In the genomic region with DNA sequence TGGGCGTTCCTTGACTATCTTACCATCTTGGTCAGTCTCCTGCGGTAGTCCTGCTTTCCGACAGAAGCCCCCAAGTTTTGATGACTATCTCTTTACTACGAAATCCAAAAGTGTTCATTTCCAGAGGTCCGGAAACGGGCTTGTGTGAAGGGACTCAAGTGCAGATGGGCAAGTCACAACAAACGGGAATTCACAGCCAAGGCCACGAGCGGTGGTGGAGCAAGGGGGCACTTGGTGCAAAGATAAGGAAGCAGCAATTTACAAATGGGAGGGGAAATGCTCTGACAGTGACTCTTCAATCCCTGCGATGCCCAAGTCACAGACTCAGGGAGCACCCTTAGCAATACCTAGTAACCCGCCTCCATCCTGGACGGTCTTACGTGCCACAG, we compare ENCODE assay signal across 8 mouse cellular contexts. TPM values are rescaled to one million over a fixed set of nuclear protein-coding genes. Genes with fewer than 3 reads are reported as not detected.
A peak's percentile ranks its signal among the peaks of the same experiment; 100 is the strongest.
DNase-seq lines count a peak whose midpoint lies in the region; ATAC-seq and TF ChIP-seq lines count a peak whose summit lies in the region.

No protein-coding gene starts in this region.

- H3K9me3 ChIP-seq in heart, postnatal 0 days (replicated peaks; ENCODE audit: control insufficient read depth, low read length), result no peaks in the 10 kb centered on the region
- H3K9me3 ChIP-seq in hindbrain, embryonic 12.5 days (replicated peaks), result no peaks in the 10 kb centered on the region
- no peaks in the 10 kb centered on the region for H3K9me3 ChIP-seq in midbrain, embryonic 10.5 days (replicated peaks)

- TF ChIP-seq EP300 in heart, postnatal 0 days (IDR thresholded peaks at IDR 0.05; ENCODE audit: low read depth), result no peak

- TF ChIP-seq POLR2A in bone marrow, adult 2 months (IDR thresholded peaks at IDR 0.05; ENCODE audit: borderline replicate concordance, control insufficient read depth, low read depth, low read length), result no peak

- H3K4me2 ChIP-seq in heart, postnatal 0 days (ENCODE audit: low read depth, low read length), result peak overlapping the region; percentile 77
- peak overlapping the region; percentile 87 for H3K4me2 ChIP-seq in hindbrain, embryonic 12.5 days (replicated peaks)

- H3K4me1 ChIP-seq in heart, postnatal 0 days (ENCODE audit: control insufficient read depth, insufficient read depth), result peaks cover 20% of the 10 kb centered on the region
- peaks cover 2% of the 10 kb centered on the region; the same call in 1 of the 2 replicates for H3K4me1 ChIP-seq in bone marrow, adult 2 months (ENCODE audit: control insufficient read depth, insufficient read depth, low read length)
- H3K4me1 ChIP-seq in hindbrain, embryonic 12.5 days, result peaks cover 53% of the 10 kb centered on the region
- peaks cover 66% of the 10 kb centered on the region for H3K4me1 ChIP-seq in midbrain, embryonic 10.5 days

- peak overlapping the region; percentile 64 for H3K9ac ChIP-seq in heart, postnatal 0 days (replicated peaks; ENCODE audit: low read depth, low read length)
- peak overlapping the region; percentile 49 for H3K9ac ChIP-seq in hindbrain, embryonic 12.5 days

- TF ChIP-seq CTCF in heart, postnatal 0 days (IDR thresholded peaks at IDR 0.05; ENCODE audit: low read depth), result no peak
- no peak for TF ChIP-seq CTCF in bone marrow, adult 2 months (IDR thresholded peaks at IDR 0.05; ENCODE audit: control insufficient read depth, insufficient read depth, low read length)

- 7% methylated on average over 13 of the region's 13 CpGs for WGBS in heart, postnatal 0 days
- 14% methylated on average over 13 of the region's 13 CpGs for WGBS in bone marrow, adult 2 months
- WGBS in hindbrain, embryonic 12.5 days, result 14% methylated on average over 13 of the region's 13 CpGs
- 11% methylated on average over 13 of the region's 13 CpGs for WGBS in midbrain, embryonic 10.5 days

- intact Hi-C loops in heart, postnatal 25 days (cut with DNase I), result loop anchor here (2.0 kb wide), 1 partner anchor 33 kb away; a partner anchor contains a TSS

- H3K27ac ChIP-seq in heart, postnatal 0 days (ENCODE audit: low read depth), result peak overlapping the region; percentile 93
- H3K27ac ChIP-seq in bone marrow, adult 2 months (ENCODE audit: control insufficient read depth, insufficient read depth, low read depth, low read length, poor library complexity), result peak overlapping the region; percentile 48
- H3K27ac ChIP-seq in hindbrain, embryonic 12.5 days, result peak overlapping the region; percentile 83
- peak overlapping the region; percentile 95 for H3K27ac ChIP-seq in midbrain, embryonic 10.5 days (replicated peaks)

- peak; percentile 32 for DNase-seq in heart, postnatal 0 days (ENCODE audit: low spot score)
- DNase-seq in heart, postnatal 25 days (ENCODE audit: low spot score), result no peak
- no peak for DNase-seq in midbrain, embryonic 10.5 days (ENCODE audit: low spot score)
- DNase-seq in gastrocnemius, postnatal 4 days (ENCODE audit: low spot score in 2 of 2), result no peak
- DNase-seq in adrenal gland, adult 2 months, result no peak
- no peak for DNase-seq in spleen, adult 12 weeks (ENCODE audit: low spot score)

- H3K27me3 ChIP-seq in heart, postnatal 0 days (ENCODE audit: control insufficient read depth, insufficient read depth, low read length), result no peaks in the 10 kb centered on the region
- H3K27me3 ChIP-seq in hindbrain, embryonic 12.5 days, result no peaks in the 10 kb centered on the region
- peaks cover 4% of the 10 kb centered on the region; the same call in 1 of the 2 replicates for H3K27me3 ChIP-seq in midbrain, embryonic 10.5 days (ENCODE audit: low read depth, poor library complexity, severe bottlenecking)

- ATAC-seq in heart, postnatal 0 days (ENCODE audit: insufficient read depth, low read depth), result no peak
- ATAC-seq in hindbrain, embryonic 12.5 days (ENCODE audit: low FRiP score), result peak; percentile 4

- peak overlapping the region; percentile 65 for H3K4me3 ChIP-seq in heart, postnatal 0 days (ENCODE audit: low read depth, low read length)
- H3K4me3 ChIP-seq in bone marrow, adult 2 months (replicated peaks; ENCODE audit: control insufficient read depth, low read depth, low read length), result peak overlapping the region; percentile 73
- peak overlapping the region; percentile 79 for H3K4me3 ChIP-seq in hindbrain, embryonic 12.5 days
- H3K4me3 ChIP-seq in midbrain, embryonic 10.5 days, result peak overlapping the region; percentile 88

- H3K36me3 ChIP-seq in heart, postnatal 0 days (replicated peaks; ENCODE audit: control insufficient read depth, insufficient read depth, low read length), result peaks cover 19% of the 10 kb centered on the region
- H3K36me3 ChIP-seq in hindbrain, embryonic 12.5 days, result peaks cover 22% of the 10 kb centered on the region
- peaks cover 31% of the 10 kb centered on the region for H3K36me3 ChIP-seq in midbrain, embryonic 10.5 days

RNA-seq across cellular contexts. Expression of a gene that starts 2.8 kb away (rescaled TPM):
- 4.1 and 5.5 TPM in 2 replicates for total RNA-seq in heart, postnatal 0 days (2014; rRNA removed; ENCODE audit: low replicate concordance)
- 3.8 and 3.9 TPM in 2 replicates for polyA plus RNA-seq in heart, postnatal 0 days (2015; fragmentation: Nextera tagmentation; extraction: Ambion mirVana)
- total RNA-seq in heart, postnatal 25 days (2021), result 1 to 10 TPM in 1 of 2 experiments, under 1 TPM in 1; 0.49 to 2.0 TPM
- 0.25 TPM in 1 of 2 replicates, not detected in the other for polyA plus RNA-seq in bone marrow, adult 2 months (2011; ENCODE audit: insufficient read depth, insufficient read length, low replicate concordance, missing spikeins)
- polyA plus RNA-seq in hindbrain, embryonic 12.5 days (2016; fragmentation: Nextera tagmentation; extraction: Ambion mirVana), result 8.5 and 10.6 TPM in 2 replicates
- 9.9 and 10.9 TPM in 2 replicates for polyA plus RNA-seq in midbrain, embryonic 10.5 days (2016; fragmentation: Nextera tagmentation; extraction: Ambion mirVana)
- total RNA-seq in gastrocnemius, postnatal 4 days (2021), result 10 to 100 TPM; 12.1 to 12.5 TPM
- total RNA-seq in adrenal gland, adult 2 months (2021), result 1 to 10 TPM; 1.1 to 1.3 TPM
- 1.7 and 2.8 TPM in 2 replicates for polyA plus RNA-seq in adrenal gland, adult 2 months (2012; rRNA removed)

RNA-seq across cellular contexts. Expression of a gene that starts 3.7 kb away (rescaled TPM):
- total RNA-seq in heart, postnatal 0 days (2014; rRNA removed; ENCODE audit: low replicate concordance), result 962 and 1,127 TPM in 2 replicates
- polyA plus RNA-seq in heart, postnatal 0 days (2015; fragmentation: Nextera tagmentation; extraction: Ambion mirVana), result 998 and 1,009 TPM in 2 replicates
- 1,000 to 10,000 TPM; 1,437 to 1,441 TPM for total RNA-seq in heart, postnatal 25 days (2021)
- 109 and 134 TPM in 2 replicates for polyA plus RNA-seq in bone marrow, adult 2 months (2011; ENCODE audit: insufficient read depth, insufficient read length, low replicate concordance, missing spikeins)
- 209 and 227 TPM in 2 replicates for polyA plus RNA-seq in hindbrain, embryonic 12.5 days (2016; fragmentation: Nextera tagmentation; extraction: Ambion mirVana)
- polyA plus RNA-seq in midbrain, embryonic 10.5 days (2016; fragmentation: Nextera tagmentation; extraction: Ambion mirVana), result 267 and 268 TPM in 2 replicates
- 100 to 1,000 TPM; 471 to 503 TPM for total RNA-seq in gastrocnemius, postnatal 4 days (2021)
- 100 to 1,000 TPM; 558 to 829 TPM for total RNA-seq in adrenal gland, adult 2 months (2021)
- 210 and 224 TPM in 2 replicates for polyA plus RNA-seq in adrenal gland, adult 2 months (2012; rRNA removed)

RNA-seq across cellular contexts. Expression of a gene that starts 13.3 kb away (rescaled TPM):
- total RNA-seq in heart, postnatal 0 days (2014; rRNA removed; ENCODE audit: low replicate concordance), result 22.7 and 60.5 TPM in 2 replicates
- 24.6 TPM in 2 replicates for polyA plus RNA-seq in heart, postnatal 0 days (2015; fragmentation: Nextera tagmentation; extraction: Ambion mirVana)
- 10 to 100 TPM; 11.0 to 12.9 TPM for total RNA-seq in heart, postnatal 25 days (2021)
- polyA plus RNA-seq in bone marrow, adult 2 months (2011; ENCODE audit: insufficient read depth, insufficient read length, low replicate concordance, missing spikeins), result 102 and 317 TPM in 2 replicates
- polyA plus RNA-seq in hindbrain, embryonic 12.5 days (2016; fragmentation: Nextera tagmentation; extraction: Ambion mirVana), result 22.1 and 24.1 TPM in 2 replicates
- polyA plus RNA-seq in midbrain, embryonic 10.5 days (2016; fragmentation: Nextera tagmentation; extraction: Ambion mirVana), result 12.7 and 21.1 TPM in 2 replicates
- 10 to 100 TPM; 18.7 to 28.7 TPM for total RNA-seq in gastrocnemius, postnatal 4 days (2021)
- total RNA-seq in adrenal gland, adult 2 months (2021), result 10 to 100 TPM; 22.9 to 31.2 TPM
- polyA plus RNA-seq in adrenal gland, adult 2 months (2012; rRNA removed), result 56.0 and 66.2 TPM in 2 replicates

RNA-seq across cellular contexts. Expression of a gene that starts 22.6 kb away (rescaled TPM):
- 14.5 TPM in 1 of 2 replicates, not detected in the other for total RNA-seq in heart, postnatal 0 days (2014; rRNA removed; ENCODE audit: low replicate concordance)
- 4.0 and 4.5 TPM in 2 replicates for polyA plus RNA-seq in heart, postnatal 0 days (2015; fragmentation: Nextera tagmentation; extraction: Ambion mirVana)
- 1 to 10 TPM; 2.9 to 3.0 TPM for total RNA-seq in heart, postnatal 25 days (2021)
- 66.3 and 203 TPM in 2 replicates for polyA plus RNA-seq in bone marrow, adult 2 months (2011; ENCODE audit: insufficient read depth, insufficient read length, low replicate concordance, missing spikeins)
- polyA plus RNA-seq in hindbrain, embryonic 12.5 days (2016; fragmentation: Nextera tagmentation; extraction: Ambion mirVana), result 2.7 and 4.2 TPM in 2 replicates
- 4.1 and 4.4 TPM in 2 replicates for polyA plus RNA-seq in midbrain, embryonic 10.5 days (2016; fragmentation: Nextera tagmentation; extraction: Ambion mirVana)
- 10 to 100 TPM in 1 of 2 experiments, 1 to 10 TPM in 1; 2.1 to 13.8 TPM for total RNA-seq in gastrocnemius, postnatal 4 days (2021)
- total RNA-seq in adrenal gland, adult 2 months (2021), result 10 to 100 TPM in 1 of 2 experiments, 1 to 10 TPM in 1; 4.5 to 48.6 TPM
- polyA plus RNA-seq in adrenal gland, adult 2 months (2012; rRNA removed), result 7.8 TPM in 1 of 2 replicates, not detected in the other

RNA-seq across cellular contexts. Expression of a gene that starts 22.7 kb away (rescaled TPM):
- 28.9 and 55.0 TPM in 2 replicates for total RNA-seq in heart, postnatal 0 days (2014; rRNA removed; ENCODE audit: low replicate concordance)
- polyA plus RNA-seq in heart, postnatal 0 days (2015; fragmentation: Nextera tagmentation; extraction: Ambion mirVana), result 32.6 and 34.3 TPM in 2 replicates
- 10 to 100 TPM; 16.4 to 17.8 TPM for total RNA-seq in heart, postnatal 25 days (2021)
- polyA plus RNA-seq in bone marrow, adult 2 months (2011; ENCODE audit: insufficient read depth, insufficient read length, low replicate concordance, missing spikeins), result 29.8 and 67.5 TPM in 2 replicates
- polyA plus RNA-seq in hindbrain, embryonic 12.5 days (2016; fragmentation: Nextera tagmentation; extraction: Ambion mirVana), result 83.6 and 85.6 TPM in 2 replicates
- polyA plus RNA-seq in midbrain, embryonic 10.5 days (2016; fragmentation: Nextera tagmentation; extraction: Ambion mirVana), result 63.5 and 69.5 TPM in 2 replicates
- total RNA-seq in gastrocnemius, postnatal 4 days (2021), result 10 to 100 TPM; 18.5 to 19.5 TPM
- total RNA-seq in adrenal gland, adult 2 months (2021), result 10 to 100 TPM; 30.3 to 33.4 TPM
- 53.0 and 56.7 TPM in 2 replicates for polyA plus RNA-seq in adrenal gland, adult 2 months (2012; rRNA removed)
